Mouse (Mus musculus) lung, postnatal 36 days (tissue): ENCODE measurements around the gene Acap1.
"Not testable (repeated sequence)": the region's sequence is repeated elsewhere in the genome, so short reads cannot be mapped to it uniquely, and the experiment has no call there.

Experiments used
- DNase-seq: peaks from one replicate; pipeline ENCODE4 v3.0.0; 2022; ENCODE audit warnings: mixed read lengths

The Acap1 gene

DNA sequence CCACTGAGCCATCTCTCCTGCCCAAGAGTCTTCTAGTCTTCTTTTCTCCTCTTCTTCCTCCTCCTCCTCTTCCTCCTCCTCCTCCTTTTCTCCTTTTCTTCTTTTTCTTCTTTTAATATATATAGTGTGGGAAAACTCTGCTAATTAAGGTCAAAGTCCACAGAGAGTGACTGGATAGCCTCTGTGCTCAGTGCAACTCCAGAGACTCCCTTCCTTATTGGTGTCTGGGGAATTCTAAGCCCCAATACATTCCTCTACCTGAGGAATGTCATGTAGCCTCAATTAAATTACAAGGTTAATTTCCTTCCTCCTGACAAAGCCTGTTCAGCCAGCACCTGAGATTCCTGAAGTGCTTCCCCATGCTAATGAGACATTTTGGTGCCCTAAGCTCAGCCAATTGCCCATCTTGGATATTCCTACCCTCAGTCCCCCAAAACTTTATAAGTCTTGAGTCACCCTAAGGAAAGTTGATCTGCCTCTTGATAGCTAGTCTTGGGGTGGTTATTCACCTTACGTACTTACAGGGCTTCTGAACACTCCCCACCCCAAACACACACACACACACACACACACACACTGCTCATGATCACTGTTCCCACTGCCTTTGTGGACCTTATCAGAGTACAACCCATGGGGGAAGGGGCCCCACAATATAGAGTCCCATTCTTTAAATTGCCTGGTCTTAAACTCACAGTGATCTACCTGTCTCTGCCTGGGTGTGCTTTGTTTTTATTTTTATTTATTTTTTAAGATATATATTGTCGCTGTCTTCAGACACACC, 24.9 kb downstream of the Acap1 start:
- DNase-seq: no peak

DNA sequence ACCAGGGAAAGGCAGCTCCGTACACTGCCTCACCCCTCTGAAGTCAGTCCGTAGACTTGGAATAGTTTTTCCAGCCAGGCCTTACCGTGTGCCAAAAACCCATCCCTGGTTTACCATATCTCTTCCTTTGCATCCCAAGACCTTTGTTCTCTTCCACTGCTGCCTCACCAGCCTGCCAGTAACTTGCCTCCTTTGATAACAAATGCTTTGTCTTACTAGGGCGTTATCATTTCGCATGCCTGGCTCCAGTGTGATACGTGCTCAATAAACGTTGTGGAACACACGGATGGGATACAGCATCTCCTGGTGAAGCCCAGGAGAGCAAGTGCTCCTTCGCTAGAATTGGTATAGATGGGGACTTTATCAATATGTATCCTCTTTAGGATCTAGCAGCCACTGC, 28.0 kb downstream of the Acap1 start:
- peak; percentile 58 for DNase-seq

DNA sequence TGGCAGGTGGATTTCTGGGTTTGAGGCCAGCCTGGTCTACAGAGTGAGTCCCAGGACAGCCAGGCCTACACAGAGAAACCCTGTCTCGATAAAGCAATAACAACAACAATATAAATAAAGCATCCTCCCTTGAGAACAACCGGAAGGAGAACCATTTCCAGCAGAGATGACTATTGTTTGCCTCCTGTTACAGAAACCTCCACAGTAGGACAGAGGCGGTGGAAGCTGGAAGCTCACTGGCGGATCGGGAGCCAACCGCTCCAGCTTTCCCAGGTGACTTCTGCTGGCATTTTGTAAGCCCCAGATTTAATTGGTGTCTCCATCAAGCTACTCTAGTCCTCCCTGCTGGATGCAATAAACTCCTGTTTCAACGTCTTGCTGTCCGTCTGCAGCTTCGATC, 29.8 kb downstream of the Acap1 start:
- no peak for DNase-seq

DNA sequence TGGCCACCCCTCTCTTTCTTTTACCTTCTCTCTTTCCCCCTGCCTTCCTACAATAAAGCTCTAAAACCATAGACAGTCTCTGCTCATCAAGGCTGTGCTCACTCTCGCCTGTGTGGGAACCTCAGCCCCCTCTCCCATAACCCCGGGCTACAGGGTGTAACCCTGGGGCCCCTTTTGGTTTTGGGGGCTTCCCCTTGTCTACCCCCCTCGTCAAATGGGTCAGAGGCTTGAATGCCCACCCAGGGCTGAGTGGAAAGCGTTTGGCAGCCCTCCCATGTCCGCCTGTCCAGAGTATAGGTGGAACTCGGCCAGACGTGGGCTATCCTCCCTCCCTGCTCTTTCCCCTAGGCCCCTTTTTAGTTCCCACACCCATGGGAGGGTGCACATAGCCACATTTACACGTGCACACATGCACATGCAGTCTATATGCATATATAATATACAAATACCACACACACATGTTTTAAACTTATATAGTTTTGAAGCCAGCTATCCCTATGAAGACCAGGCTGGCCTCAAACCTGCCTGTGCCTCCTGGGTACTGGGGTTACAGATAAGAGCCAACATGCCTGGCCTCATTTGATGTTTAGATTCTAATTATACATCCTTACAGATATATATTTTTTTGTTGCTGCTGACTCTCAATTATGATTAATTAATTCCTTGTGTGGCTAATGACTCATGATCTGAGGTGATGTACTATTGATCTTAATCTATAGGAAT, 31.0 kb downstream of the Acap1 start:
- no peak for DNase-seq

DNA sequence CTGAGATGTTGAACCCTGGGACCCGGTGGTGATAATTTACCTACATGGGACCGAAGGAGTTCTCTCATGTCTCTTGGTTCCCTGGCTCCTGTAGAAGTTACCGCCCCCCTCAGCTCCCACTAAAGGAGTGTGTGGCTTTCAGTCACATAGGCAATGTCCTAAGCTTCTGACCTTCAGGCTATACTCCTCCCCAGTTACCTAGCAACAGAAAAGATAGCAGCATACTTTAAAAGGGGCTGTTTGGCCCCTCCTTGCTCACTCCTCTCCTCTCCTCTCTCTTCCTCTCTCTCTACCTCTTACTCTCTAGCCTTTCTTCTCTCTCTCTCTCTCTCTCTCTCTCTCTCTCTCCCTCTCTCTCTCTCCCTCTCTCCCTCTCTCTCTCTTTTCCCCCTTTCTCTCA, 31.6 kb downstream of the Acap1 start:
- not testable (repeated sequence) for DNase-seq

DNA sequence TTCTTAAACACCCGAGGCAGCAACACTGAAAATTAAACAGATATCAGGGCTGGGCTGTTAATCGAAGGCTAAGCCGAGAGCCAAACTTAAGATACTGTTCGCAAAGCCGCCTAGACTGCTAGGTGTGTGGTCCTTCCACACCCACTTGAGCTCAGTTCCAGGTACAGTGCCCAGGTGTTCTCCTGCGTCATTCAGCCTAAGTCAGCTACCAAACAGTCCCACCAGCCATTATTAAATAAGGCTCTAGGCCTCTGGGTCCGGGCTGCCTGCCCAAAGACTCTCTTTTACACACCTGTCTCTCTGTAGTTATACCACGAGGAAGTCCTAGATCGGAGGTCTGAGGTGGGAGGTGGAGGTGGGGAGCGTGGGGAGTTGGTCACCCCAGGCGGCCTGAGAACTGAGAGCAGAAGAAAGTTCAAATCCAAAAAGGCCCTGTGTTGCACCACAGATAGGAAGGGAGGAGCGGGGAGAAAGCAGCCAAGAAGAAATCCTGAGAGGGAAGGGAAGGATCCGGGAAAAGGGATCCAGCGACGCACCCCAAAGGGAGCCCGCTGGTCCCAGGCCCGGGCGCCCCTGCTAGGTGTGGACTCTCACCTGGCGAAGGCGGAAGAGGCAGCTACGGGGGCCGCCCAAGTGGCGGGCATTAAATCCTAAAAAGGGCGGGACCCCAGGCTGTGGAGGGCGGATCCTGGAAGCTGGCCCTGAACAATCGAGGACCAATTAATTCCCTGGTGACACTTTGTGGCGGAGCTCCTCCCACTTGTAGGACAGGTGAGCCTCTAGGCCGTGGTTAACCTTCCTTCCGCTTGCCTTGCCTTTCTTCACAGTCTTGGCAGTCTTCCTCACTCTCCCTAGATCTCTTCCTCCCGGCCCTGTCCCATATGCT, 37.0 kb downstream of the Acap1 start, which contains the start of gene Tnk1:
Gene Tnk1 (minus strand): TSS at position 618 of the 886 bp plus-strand sequence.
- peak; percentile 85 for DNase-seq

DNA sequence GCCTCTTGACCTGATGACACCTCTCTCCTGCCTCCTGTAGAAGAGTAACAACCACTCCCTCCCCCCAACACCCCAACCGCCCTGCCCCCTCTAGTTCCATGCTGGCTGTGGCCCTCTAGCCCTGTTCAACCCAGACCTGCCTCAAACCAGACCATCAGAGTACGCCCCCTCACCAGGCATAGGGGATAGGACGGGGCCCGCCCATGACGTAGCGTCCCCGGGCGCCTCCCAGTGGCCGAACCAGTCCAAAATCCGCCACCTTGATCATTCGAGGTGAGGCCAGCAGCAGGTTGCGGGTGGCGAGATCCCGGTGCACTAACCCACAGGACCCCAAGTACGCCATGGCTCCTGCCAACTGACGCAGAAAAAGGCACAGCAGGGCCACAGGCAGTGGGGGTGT, 40.0 kb downstream of the Acap1 start:
- peak; percentile 50 for DNase-seq

DNA sequence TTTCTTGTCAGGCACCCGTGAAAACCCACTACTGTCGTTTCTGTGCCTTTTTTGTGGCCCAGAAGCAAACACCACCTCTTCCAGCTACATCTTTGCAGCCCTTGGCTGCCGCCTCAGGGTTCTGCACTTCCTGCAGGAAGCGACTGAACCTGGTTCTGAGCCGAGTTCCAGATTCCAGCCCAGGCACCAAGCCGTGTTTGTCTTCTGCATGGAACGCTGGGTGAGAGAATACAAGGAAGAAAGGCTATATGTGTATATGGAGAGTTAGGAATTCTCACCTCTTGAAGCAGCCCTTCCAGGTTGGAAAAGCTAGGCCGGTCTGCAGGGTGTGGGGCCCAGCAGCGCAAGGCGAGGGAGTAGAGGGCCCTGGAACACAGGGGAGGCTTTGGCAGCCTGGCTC, 40.7 kb downstream of the Acap1 start:
- no peak for DNase-seq

DNA sequence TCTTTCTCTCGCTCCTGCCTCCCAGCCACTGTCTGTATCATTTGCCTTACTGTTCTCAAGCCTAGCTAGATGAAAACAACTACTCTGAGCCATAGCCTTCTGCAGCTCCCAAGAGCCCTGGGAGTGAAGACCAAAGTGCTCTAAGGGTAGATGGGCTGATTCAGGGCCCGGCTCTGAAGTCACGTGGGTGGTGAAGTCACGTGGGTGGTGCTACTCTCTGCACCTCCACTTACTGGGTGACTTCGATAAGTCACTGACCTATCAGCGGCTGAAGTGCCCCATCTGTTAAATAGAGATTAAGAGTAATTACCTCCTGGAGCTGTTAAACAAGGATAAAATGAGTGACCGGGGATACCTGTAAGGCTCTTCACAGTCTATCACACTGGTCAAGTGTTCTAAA, 41.3 kb downstream of the Acap1 start:
- DNase-seq: no peak

DNA sequence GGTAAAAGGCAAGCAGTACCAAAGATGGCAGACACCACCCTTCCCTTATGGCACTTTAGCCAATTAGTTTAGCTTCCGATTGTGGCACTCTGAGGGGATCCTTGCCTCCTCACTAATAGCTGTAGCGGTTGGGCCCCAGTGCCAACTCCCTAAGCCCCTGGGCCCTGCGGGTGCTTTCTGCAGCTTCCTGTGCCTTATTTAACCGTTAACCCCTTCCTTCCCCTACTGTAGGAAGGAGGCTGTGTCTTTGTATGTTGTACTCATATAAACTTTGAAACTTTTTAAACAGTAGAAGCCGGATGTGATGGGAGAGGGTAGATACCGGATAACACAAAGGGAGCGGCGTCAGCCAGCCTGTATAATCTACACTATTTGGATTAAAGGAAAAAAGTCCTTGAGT, 44.6 kb downstream of the Acap1 start:
- no peak for DNase-seq

DNA sequence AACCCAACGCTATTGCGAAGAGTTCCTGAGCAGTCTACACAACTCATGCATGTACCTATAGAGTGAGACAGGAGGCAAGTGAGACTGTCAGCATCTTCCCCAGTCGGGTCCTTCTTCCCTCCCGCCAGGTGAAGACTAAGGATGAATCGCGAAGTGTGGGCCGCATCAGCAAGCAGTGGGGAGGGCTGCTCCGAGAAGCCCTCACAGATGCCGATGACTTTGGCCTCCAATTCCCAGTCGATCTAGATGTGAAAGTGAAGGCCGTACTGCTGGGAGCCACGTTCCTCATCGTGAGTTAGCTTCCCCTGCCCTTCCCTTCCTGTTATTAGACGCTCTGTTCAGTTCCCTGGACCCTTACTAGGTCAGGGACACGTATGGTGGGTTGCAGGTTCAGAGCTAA, 45.5 kb downstream of the Acap1 start:
- DNase-seq: no peak

DNA sequence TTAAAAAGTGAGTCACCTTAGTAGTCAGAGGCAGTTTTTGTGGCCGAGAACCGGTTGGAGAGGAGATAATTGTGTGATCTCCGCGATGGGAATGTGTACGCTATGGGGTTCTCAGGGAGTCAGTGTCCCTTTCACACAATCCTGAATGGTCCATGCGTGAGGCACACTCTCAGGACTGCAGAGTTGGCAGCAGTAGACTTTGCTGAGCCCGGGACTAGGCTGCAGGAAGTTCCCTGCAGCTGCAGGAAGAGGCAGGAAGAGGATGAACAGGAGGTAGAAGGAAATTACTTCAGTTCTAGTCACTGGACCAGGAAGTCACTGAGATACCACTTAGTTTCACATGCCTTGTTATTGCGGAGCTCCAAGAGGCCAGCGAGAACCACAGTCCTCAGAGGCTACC, 46.2 kb downstream of the Acap1 start:
- DNase-seq: peak; percentile 19

DNA sequence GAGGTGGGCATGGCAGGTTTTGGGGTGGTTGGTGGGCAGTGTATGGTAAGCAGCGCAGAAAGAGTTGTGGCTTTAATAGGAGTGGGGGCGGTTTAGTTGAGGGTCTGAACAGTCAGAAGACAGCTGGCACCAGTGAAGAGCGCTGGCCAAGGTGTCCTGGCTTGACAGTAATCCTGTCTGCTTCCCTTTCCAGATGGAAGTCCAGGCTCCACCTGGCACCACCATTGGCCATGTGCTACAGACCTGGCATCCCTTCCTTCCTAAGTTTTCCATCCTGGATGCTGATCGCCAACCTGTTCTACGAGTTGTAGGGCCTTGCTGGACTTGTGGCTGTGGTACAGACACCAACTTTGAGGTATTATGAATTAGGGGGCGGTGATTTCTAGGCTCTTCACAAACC, 47.3 kb downstream of the Acap1 start:
- DNase-seq: no peak

DNA sequence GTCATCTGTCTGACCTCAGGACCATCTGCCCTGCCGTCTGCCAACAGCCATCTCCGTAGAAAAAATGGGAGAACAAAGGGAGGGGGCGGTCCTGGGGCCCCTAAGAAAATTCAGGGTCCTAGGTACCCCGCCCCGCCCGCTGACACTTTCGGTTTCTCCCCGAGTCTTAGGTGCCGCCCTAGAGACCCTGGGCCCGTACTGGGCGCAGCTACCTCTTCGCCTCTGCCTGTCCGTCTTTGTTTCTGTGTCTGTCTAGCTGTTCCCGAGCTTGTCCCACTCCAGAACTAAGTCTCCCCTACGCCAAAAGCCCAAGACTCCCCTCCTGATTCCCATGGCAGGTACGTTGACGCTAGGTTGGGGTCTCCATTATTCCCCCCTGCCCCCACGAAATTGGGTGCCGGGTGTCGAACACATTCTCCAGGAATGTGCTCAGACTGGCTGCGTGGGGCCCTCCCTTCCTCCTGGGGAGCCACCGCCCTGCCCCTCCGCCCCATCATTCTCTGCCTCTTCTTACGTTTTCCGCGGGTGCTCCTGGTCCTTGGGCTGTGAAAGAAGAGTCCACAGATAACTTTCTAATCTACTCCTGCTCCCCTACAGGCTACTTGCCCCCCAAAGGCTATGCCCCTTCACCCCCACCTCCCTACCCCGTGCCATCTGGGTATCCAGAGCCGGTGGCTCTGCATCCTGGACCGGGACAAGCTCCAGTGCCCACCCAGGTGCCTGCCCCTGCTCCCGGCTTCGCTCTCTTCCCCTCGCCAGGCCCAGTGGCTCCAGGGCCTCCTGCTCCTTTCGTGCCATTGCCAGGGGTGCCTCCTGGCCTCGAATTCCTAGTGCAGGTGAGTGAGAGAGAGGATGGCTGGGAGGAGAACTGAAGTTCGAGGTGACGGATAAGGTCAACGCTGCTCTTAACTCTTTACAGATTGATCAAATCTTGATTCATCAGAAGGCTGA, 48.3 kb downstream of the Acap1 start:
- DNase-seq: peak; percentile 56

DNA sequence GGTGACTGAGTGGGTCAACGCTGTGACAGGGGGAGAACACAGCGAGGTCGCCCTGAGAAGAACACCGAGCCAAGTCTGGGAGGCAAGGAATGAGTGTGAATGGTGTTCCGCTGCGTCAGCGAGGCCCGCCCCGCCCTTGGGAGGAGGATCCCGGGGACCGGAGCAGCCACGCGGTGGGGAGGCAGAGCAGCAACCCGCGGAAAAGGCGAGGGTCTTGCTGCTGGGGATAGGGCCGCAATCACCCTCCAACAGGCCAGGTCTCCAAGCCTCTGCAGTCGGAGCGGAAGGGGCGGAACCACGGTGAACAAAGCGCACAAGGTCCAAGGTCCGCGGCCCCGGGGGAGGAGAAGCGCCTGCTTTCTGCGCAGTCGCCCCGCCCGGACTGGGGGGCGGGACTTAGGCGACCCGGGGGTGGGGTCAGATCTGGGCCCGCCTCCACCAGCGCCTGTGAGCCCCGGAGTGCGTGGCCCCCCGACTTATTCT, 49.1 kb downstream of the Acap1 start, which contains the start of gene Plscr3:
Gene Plscr3 (plus strand): TSS at position 179 of the 483 bp plus-strand sequence.
- peak; percentile 94 for DNase-seq

DNA sequence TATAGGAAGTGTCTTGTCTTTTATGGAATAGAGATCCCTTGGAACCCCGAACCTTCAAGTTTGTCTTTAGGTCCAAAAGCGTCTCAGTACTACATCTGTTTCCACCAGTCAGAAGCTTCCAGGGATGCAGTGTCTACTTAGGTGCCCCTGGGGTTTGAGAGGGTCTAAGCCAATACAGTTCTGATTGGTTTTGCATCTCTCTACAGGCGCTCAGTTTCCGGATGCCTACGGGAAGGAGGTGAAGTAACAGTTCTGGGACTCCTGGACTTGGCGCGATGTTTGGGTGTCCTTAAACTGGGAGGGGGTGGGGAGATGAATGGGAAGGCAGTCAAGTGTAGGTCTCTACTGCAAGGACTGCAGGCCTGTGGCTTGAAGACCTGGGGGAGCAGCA, 56.6 kb downstream of the Acap1 start:
- peak; percentile 26 for DNase-seq

DNA sequence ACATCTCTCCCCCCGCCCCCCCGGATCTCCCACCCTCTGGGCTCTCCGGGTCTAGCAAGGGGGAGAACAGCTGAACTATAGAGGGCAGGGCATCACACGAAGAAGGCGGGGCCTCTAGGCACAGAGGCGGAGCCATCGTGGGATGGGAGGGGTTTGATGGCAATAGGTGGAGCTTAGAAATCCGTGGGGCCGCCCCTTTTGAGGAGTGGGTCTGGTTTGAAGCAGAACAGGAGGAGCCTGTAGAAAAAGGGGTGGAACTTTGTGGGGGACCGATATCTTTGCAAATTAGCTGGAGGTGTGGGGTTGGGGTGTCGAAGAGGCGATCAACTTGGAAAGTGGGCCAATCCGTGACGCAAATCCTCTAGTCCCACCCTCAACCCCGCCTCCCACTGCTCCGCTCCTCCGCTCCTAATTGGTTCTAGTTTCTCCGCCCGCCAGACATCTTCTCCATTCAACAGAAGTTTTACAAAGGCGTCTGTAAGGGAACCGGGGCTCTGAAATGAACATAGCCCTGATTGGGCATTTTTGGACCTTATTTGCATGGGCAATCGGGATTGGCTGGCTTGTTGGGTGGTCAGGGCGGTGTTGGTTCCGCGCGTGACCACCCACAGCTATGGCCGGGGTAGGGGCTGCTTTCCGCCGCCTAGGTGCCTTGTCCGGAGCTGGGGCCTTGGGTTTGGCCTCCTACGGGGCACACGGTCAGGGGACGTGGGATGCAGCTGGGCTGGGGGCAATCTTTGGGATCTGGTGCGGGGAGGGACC, 57.2 kb downstream of the Acap1 start, which contains the start of gene Tmem256:
Gene Tmem256 (plus strand): TSS at position 563 of the 762 bp plus-strand sequence.
- peak; percentile 98 for DNase-seq

DNA sequence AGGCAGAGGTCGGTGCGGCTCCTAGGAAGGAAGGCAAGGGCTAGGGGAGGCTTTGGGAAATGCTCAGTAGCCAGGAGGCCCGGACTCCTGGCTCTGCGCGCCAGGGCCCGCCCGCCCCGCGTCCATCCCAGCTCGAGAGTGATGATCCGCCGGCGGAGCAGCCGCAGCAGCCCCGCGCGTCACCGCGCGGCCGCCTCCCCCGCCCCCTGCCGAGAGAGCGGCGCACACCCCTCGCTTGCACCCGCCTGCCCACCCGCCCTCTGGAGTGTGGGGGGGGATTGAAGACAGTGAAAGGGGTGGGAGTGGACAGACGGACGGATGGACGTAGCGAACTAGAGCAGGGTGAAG, 57.8 kb downstream of the Acap1 start, which contains the start of gene Nlgn2:
Gene Nlgn2 (minus strand): TSS at position 181 of the 348 bp plus-strand sequence.
- no peak for DNase-seq

DNA sequence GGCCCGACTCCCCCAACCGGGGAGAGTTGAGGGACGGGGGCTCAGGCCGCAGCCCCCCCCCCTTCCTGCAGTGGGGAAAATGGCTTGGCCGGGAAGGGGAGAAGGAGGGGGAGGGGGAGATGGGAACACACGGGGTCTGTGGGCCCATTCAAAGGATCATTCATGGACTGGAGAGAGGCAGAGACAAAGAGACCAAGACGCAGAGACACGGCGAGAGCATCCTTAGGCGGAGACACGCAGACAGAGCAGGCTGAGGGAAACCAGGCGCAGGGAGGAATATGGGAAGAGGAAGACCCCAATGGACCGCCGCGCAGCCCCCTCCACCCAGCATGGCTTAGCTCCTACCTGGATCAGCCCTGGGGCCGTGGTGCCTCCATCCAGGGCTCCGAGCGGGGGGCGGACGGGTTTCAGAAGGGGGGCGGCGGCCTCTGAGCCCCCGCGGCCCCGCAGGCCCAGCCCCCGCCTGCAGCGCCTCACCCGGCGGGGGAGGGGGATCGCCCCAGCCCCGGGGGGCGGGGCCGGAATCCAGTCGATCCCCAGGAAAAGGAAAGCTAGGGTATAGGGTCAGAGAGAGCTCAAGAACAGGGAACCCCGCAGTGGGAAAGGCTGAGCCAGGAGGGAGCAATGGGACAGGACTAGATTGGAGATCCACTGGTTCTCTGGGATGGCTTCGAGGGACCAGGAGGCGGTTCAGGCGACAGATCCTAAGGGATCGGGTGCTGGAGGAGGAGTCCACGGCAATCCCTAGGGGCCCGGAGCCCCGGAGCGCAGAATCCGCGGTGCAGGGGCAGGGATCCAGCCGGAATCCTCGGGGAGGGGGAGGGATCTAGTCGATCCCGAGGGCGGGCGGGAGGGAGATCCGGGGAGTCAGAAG, 58.4 kb downstream of the Acap1 start:
- DNase-seq: no peak

DNA sequence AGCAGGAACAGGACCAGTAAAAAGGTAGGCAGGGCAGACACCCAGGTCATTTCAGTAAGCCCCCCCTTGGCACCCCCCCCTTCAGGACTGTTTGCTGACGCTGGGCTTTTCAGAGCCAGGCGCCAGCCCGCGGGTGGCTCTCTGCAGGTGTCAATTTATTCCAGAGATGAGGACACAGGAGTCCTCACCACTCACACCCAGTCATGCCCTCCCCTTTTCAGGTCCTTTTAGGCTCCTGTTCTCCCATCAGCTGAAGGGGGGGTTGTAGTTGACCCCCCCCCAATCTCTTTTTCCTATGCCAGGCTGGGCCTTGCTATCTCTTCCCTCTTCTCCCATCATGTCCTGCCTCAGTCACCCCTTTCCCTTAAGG, 59.4 kb downstream of the Acap1 start:
- DNase-seq: no peak
